Comparison of ENCODE assay signal across 23 mouse cellular contexts in genomic region chr6:99924181-99924580, GRCm38 (mm10).
A peak's percentile ranks its signal among the peaks of the same experiment; 100 is the strongest.
DNase-seq lines count a peak whose midpoint lies in the region; ATAC-seq lines count a peak whose summit lies in the region.
"Had no signal": no experiment of that assay in that cellular context is flagged by ENCODE, and none has a peak within 500 bp of the region (broad histone marks: within the 10 kb centered on the region; RNA-seq: fewer than 3 reads in every experiment).

No protein-coding gene starts in this region.

- no peak overlapping the region for H3K27ac ChIP-seq in forebrain, embryonic 14.5 days (ENCODE audit: low read depth, low read length)
- H3K27ac ChIP-seq in forebrain, embryonic 10.5 days: no peak overlapping the region
- H3K27ac ChIP-seq: embryonic facial prominence, embryonic 13.5 days; forebrain, embryonic 13.5 days; heart, embryonic 13.5 days; hindbrain, embryonic 12.5 days had no signal

- H3K4me1 ChIP-seq in forebrain, embryonic 14.5 days (ENCODE audit: control insufficient read depth, insufficient read depth, low read length): no peaks in the 10 kb centered on the region
- peaks cover 6% of the 10 kb centered on the region for H3K4me1 ChIP-seq in forebrain, embryonic 10.5 days
- H3K4me1 ChIP-seq: hindbrain, embryonic 12.5 days had no signal

- no peaks in the 10 kb centered on the region for H3K27me3 ChIP-seq in forebrain, embryonic 14.5 days (replicated peaks; ENCODE audit: control insufficient read depth, insufficient read depth, low read length)
- H3K27me3 ChIP-seq in forebrain, embryonic 10.5 days (ENCODE audit: poor library complexity, severe bottlenecking): peaks cover 45% of the 10 kb centered on the region; the same call in 1 of the 2 replicates
- H3K27me3 ChIP-seq: embryonic facial prominence, embryonic 13.5 days; Patski had no signal

- no peaks in the 10 kb centered on the region for H3K36me3 ChIP-seq in forebrain, embryonic 14.5 days (ENCODE audit: control insufficient read depth, insufficient read depth, low read length)
- H3K36me3 ChIP-seq in forebrain, embryonic 10.5 days (replicated peaks): no peaks in the 10 kb centered on the region
- H3K36me3 ChIP-seq: embryonic facial prominence, embryonic 13.5 days; heart, embryonic 13.5 days; hindbrain, embryonic 12.5 days had no signal

- H3K4me2 ChIP-seq in forebrain, embryonic 14.5 days (ENCODE audit: low read length): no peak overlapping the region
- H3K4me2 ChIP-seq: embryonic facial prominence, embryonic 13.5 days; forebrain, embryonic 13.5 days; heart, embryonic 13.5 days; hindbrain, embryonic 12.5 days had no signal

- no peak overlapping the region for H3K9ac ChIP-seq in forebrain, embryonic 14.5 days (ENCODE audit: low read length)
- H3K9ac ChIP-seq: embryonic facial prominence, embryonic 13.5 days; forebrain, embryonic 13.5 days; heart, embryonic 13.5 days; hindbrain, embryonic 12.5 days had no signal

- H3K4me3 ChIP-seq in forebrain, embryonic 14.5 days (ENCODE audit: low read depth, low read length): no peak overlapping the region
- H3K4me3 ChIP-seq in forebrain, embryonic 10.5 days: no peak overlapping the region
- H3K4me3 ChIP-seq: embryonic facial prominence, embryonic 13.5 days; forebrain, embryonic 13.5 days; heart, embryonic 13.5 days; hindbrain, embryonic 12.5 days had no signal

- no peaks in the 10 kb centered on the region for H3K9me3 ChIP-seq in forebrain, embryonic 14.5 days (replicated peaks; ENCODE audit: control insufficient read depth, low read length)
- H3K9me3 ChIP-seq in forebrain, embryonic 10.5 days: no peaks in the 10 kb centered on the region
- H3K9me3 ChIP-seq: embryonic facial prominence, embryonic 13.5 days; forebrain, embryonic 13.5 days; heart, embryonic 13.5 days; hindbrain, embryonic 12.5 days had no signal

- no peak; the same call in 1 of the 2 replicates for ATAC-seq in forebrain, embryonic 14.5 days
- ATAC-seq: activated CD4-positive, CD25-positive, alpha-beta regulatory T cell, adult 4 months; forebrain, embryonic 13.5 days; hindbrain, embryonic 16.5 days; inflammation-experienced regulatory T-cells, adult 6 months; intestine, postnatal 0 days; Patski had no signal

- DNase-seq in forebrain, embryonic 14.5 days (ENCODE audit: low spot score): peak; percentile 31
- no peak for DNase-seq in forebrain, embryonic 10.5 days (ENCODE audit: extremely low spot score, low spot score)
- peak; percentile 18 for DNase-seq in retina, postnatal 1 day
- no peak for DNase-seq in retina, embryonic 14.5 days (ENCODE audit: low spot score)
- peak; percentile 72 for DNase-seq in forelimb bud, embryonic 11.5 days (ENCODE audit: low read depth, low spot score)
- no peak for DNase-seq in lung, postnatal 10 days
- no peak for DNase-seq in cerebellum, postnatal 14 days
- DNase-seq in c-Kit-positive CD71-positive TER-119-positive erythroid progenitor cells, embryonic 14.5 days (ENCODE audit: low spot score): no peak
- DNase-seq: adrenal gland, postnatal 14 days; cerebellum, adult 2 months; cerebellum, postnatal 10 days; gastrocnemius, postnatal 14 days; heart, postnatal 10 days; heart, postnatal 4 days had no signal

- WGBS in forebrain, embryonic 14.5 days: 43% methylated on average over 8 of the region's 8 CpGs
- WGBS in forebrain, embryonic 10.5 days: 47% methylated on average over 8 of the region's 8 CpGs

Comparison
In these comparisons a context has a peak if more than half of its experiments do, and no peak if none do; other contexts are left out.
1. DNase-seq: peak in forebrain, embryonic 14.5 days (single experiment), retina, postnatal 1 day (single experiment) and forelimb bud, embryonic 11.5 days (single experiment); none in forebrain, embryonic 10.5 days (single experiment), retina, embryonic 14.5 days (single experiment), lung, postnatal 10 days (single experiment), cerebellum, postnatal 14 days (0 of 2) and c-Kit-positive CD71-positive TER-119-positive erythroid progenitor cells, embryonic 14.5 days (single experiment).